ENCODE assay signal across 7 mouse cellular contexts in genomic region chr12:118926813-118927281, GRCm38 (mm10). TPM values are rescaled to one million over a fixed set of nuclear protein-coding genes. Genes with fewer than 3 reads are reported as not detected.
DNase-seq lines count a peak whose midpoint lies in the region; ATAC-seq lines count a peak whose summit lies in the region.

No protein-coding gene starts in this region.

- H3K4me2 ChIP-seq in embryonic facial prominence, embryonic 11.5 days (ENCODE audit: low read depth, low read length): peak overlapping the region; percentile 19; the same call in 1 of the 2 replicates
- peak overlapping the region; percentile 28; the same call in 1 of the 2 replicates for H3K4me2 ChIP-seq in limb, embryonic 11.5 days (ENCODE audit: low read depth, severe bottlenecking)
- H3K4me2 ChIP-seq in neural tube, embryonic 11.5 days (ENCODE audit: low read depth): peak overlapping the region; percentile 7; the same call in 1 of the 2 replicates

- H3K27me3 ChIP-seq in embryonic facial prominence, embryonic 11.5 days (ENCODE audit: control insufficient read depth, insufficient read depth, low read length): no peaks in the 10 kb centered on the region
- no peaks in the 10 kb centered on the region for H3K27me3 ChIP-seq in limb, embryonic 11.5 days (ENCODE audit: control insufficient read depth, insufficient read depth, low read length)
- no peaks in the 10 kb centered on the region for H3K27me3 ChIP-seq in neural tube, embryonic 11.5 days (ENCODE audit: control insufficient read depth, insufficient read depth, low read length)

- H3K4me3 ChIP-seq in embryonic facial prominence, embryonic 11.5 days (ENCODE audit: low read depth, low read length): no peak overlapping the region
- H3K4me3 ChIP-seq in limb, embryonic 11.5 days (ENCODE audit: low read depth, low read length): no peak overlapping the region
- no peak overlapping the region for H3K4me3 ChIP-seq in neural tube, embryonic 11.5 days (ENCODE audit: low read depth, low read length)

- H3K9me3 ChIP-seq in embryonic facial prominence, embryonic 11.5 days (replicated peaks; ENCODE audit: control insufficient read depth, low read length): no peaks in the 10 kb centered on the region
- H3K9me3 ChIP-seq in limb, embryonic 11.5 days (ENCODE audit: control insufficient read depth, low read length): no peaks in the 10 kb centered on the region
- H3K9me3 ChIP-seq in neural tube, embryonic 11.5 days (ENCODE audit: control insufficient read depth, low read length): no peaks in the 10 kb centered on the region

- DNase-seq in thymus, postnatal 4 days: peak; percentile 8
- no peak for DNase-seq in thymus, postnatal 14 days
- peak; percentile 77 for DNase-seq in embryonic facial prominence, embryonic 11.5 days (ENCODE audit: low spot score)
- peak; percentile 53 for DNase-seq in limb, embryonic 11.5 days (ENCODE audit: low spot score)
- peak; percentile 38 for DNase-seq in neural tube, embryonic 11.5 days (ENCODE audit: low spot score)
- DNase-seq in gastrocnemius, postnatal 36 days: no peak

- H3K4me1 ChIP-seq in embryonic facial prominence, embryonic 11.5 days (ENCODE audit: control insufficient read depth, insufficient read depth, low read length): no peaks in the 10 kb centered on the region
- H3K4me1 ChIP-seq in limb, embryonic 11.5 days (ENCODE audit: control insufficient read depth, insufficient read depth, low read length): no peaks in the 10 kb centered on the region
- H3K4me1 ChIP-seq in neural tube, embryonic 11.5 days (ENCODE audit: control insufficient read depth, insufficient read depth, low read length): no peaks in the 10 kb centered on the region

- no peaks in the 10 kb centered on the region for H3K36me3 ChIP-seq in embryonic facial prominence, embryonic 11.5 days (replicated peaks; ENCODE audit: control insufficient read depth, insufficient read depth, low read depth, low read length)
- H3K36me3 ChIP-seq in limb, embryonic 11.5 days (ENCODE audit: control insufficient read depth, insufficient read depth, low read length): no peaks in the 10 kb centered on the region
- no peaks in the 10 kb centered on the region for H3K36me3 ChIP-seq in neural tube, embryonic 11.5 days (ENCODE audit: control insufficient read depth, insufficient read depth, low read length)

- H3K9ac ChIP-seq in embryonic facial prominence, embryonic 11.5 days (replicated peaks; ENCODE audit: low read length): peak overlapping the region; percentile 39; the same call in 1 of the 2 replicates
- peak overlapping the region; percentile 18; the same call in 1 of the 2 replicates for H3K9ac ChIP-seq in limb, embryonic 11.5 days (ENCODE audit: low read length)
- H3K9ac ChIP-seq in neural tube, embryonic 11.5 days (ENCODE audit: low read length): peak overlapping the region; percentile 19; the same call in 1 of the 2 replicates

- no peak overlapping the region for H3K27ac ChIP-seq in embryonic facial prominence, embryonic 11.5 days (replicated peaks; ENCODE audit: low read depth, low read length)
- H3K27ac ChIP-seq in limb, embryonic 11.5 days (replicated peaks; ENCODE audit: low read depth, low read length): no peak overlapping the region
- no peak overlapping the region for H3K27ac ChIP-seq in neural tube, embryonic 11.5 days (ENCODE audit: low read depth, low read length)

- 16% methylated on average over 13 of the region's 13 CpGs for WGBS in embryonic facial prominence, embryonic 11.5 days
- 23% methylated on average over 13 of the region's 13 CpGs for WGBS in limb, embryonic 11.5 days
- WGBS in neural tube, embryonic 11.5 days: 21% methylated on average over 13 of the region's 13 CpGs

- ATAC-seq in embryonic facial prominence, embryonic 11.5 days (replicated peaks; ENCODE audit: insufficient number of reproducible peaks, low FRiP score, low TSS enrichment, low read depth): no peak
- peak; percentile 65 to 77 for ATAC-seq in hematopoietic stem cell, adult 5-6 weeks (replicated peaks in 1 of 2; ENCODE audit: insufficient read depth in 1 of 2, low FRiP score in 2 of 2, low TSS enrichment in 1 of 2, low read depth in 1 of 2, poor library complexity in 2 of 2, severe bottlenecking in 2 of 2)
- peak; percentile 56; the same call in 1 of the 2 replicates for ATAC-seq in limb, embryonic 11.5 days (ENCODE audit: insufficient number of reproducible peaks, low FRiP score, low TSS enrichment, low read depth)
- peak; percentile 35; the same call in 1 of the 2 replicates for ATAC-seq in neural tube, embryonic 11.5 days (ENCODE audit: insufficient read depth, low FRiP score, low TSS enrichment)

- intact Hi-C loops in gastrocnemius, postnatal 36 days (cut with DNase I): no loop called here

RNA-seq across cellular contexts. Expression of gene Abcb5, which starts 39.4 kb away (rescaled TPM):
- not detected in 2 replicates for polyA plus RNA-seq in embryonic facial prominence, embryonic 11.5 days (2014; fragmentation: Nextera tagmentation; extraction: Ambion mirVana)
- not detected in 2 replicates for total RNA-seq in hematopoietic stem cell, adult 5-6 weeks (2017)
- not detected in 2 replicates for polyA plus RNA-seq in limb, embryonic 11.5 days (2014; fragmentation: Nextera tagmentation; extraction: Ambion mirVana)
- polyA plus RNA-seq in neural tube, embryonic 11.5 days (2014; fragmentation: Nextera tagmentation; extraction: Ambion mirVana): not detected in 2 replicates
- total RNA-seq in gastrocnemius, postnatal 36 days (2021): not detected

Comparison
In these comparisons a context has a peak if more than half of its experiments do, and no peak if none do; other contexts are left out.
1. DNase-seq: peak in thymus, postnatal 4 days (single experiment), embryonic facial prominence, embryonic 11.5 days (single experiment), limb, embryonic 11.5 days (single experiment) and neural tube, embryonic 11.5 days (single experiment); none in thymus, postnatal 14 days (single experiment) and gastrocnemius, postnatal 36 days (0 of 2).
2. Peak in every context shown above with its lines, with median percentiles within 50 percentile points of each other: H3K4me2 ChIP-seq and H3K9ac ChIP-seq.